Mouse (Mus musculus): Measurements from ENCODE around the gene Cd46.

The Cd46 gene

DNA sequence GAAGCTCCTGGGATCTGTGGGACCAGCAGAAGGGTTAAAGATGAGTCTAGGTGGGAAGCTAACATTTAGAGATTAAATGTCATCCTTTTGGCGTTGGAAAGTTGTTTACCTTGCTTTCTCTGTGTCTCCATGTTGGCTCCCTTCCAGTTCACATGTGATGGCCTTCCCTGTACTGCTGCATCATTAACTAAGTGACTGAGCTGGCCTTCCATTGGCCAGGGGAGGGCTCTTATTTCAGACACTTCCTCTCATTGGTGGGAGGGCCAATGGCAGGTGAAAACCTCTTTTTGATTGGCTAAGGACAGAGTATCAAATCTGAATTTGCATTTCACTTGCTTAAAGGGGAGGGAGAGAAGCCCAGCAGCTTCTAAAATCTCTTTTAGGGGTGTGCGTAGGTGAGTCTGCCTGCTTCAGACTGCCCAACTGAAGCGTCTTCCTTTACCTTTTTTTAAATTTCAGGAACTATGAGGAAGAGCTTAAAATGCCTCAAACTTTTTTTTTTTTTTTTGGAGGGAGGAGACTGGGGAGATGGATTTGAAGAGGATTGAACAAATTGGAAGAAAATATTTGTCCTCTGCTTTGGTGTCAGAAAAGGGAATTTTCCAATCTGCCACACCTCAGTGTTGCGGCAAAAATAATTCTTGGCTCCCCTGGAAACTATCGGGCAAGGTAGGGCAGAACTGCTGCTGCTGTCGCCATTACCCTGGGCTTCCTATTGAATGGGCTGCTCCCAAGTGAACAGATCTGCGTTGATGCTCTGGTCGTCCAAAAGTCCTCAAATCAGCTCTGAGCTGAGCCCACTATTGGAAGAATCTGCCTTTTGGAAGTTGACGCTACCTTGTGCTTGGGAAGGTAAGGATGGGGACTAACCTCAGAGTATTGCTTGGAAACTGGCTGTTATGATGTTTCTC lies 73.7 kb downstream of the Cd46 start:
- peak; percentile 46 to 59 for DNase-seq

DNA sequence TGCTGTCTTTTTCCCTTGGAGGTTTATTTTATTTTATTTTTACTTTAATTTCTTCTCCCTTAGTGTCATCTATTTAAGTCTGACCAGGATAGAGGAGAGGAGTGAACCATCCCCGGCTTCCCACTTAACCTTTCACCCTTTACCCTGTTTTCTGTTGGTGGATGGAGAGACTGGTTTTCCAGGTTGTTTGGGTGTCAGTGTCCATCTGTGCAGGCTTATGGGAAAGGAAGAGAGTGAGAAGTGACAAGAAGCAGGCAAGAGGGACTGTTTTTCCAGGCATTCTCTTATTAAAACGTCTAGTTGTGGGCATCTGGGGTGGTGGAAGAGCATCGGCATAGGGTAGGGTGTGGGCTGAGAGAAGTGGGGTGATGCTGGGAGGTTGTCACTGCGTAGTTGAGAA lies 74.4 kb downstream of the Cd46 start:
- DNase-seq, result no peak

DNA sequence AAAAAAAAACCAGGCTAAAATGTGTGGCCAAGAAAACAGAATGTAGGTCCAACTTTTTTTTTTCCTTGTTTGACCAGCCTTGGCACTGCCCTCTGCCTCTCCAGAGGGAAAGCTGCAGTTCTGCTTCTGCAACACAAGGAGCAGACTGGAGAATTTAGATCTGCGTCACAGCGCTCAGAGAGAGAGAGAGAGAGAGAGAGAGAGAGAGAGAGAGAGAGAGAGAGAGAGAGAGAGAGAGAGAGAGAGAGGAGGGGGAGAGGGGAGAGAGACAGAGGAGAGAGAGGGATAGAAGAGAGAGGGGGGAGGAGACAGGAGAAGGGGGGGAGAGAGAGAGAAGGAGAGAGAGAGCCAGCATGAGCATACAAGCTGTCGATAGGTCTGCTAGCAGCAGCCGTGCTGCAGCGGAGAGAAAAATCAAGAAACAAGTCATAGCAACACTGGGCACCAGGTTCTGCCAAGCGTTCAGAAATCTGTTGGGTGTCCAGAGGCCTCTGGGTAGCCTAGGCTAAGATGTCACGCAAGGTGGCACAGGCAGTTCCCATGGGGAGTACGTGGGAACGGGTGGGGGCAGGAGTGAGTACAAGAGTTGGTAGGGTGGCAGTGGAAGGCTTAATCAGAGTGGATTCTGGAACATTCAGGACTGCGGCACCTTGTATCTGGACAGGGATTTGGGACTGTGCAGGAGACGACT lies 75.1 kb downstream of the Cd46 start:
- DNase-seq, result no peak

DNA sequence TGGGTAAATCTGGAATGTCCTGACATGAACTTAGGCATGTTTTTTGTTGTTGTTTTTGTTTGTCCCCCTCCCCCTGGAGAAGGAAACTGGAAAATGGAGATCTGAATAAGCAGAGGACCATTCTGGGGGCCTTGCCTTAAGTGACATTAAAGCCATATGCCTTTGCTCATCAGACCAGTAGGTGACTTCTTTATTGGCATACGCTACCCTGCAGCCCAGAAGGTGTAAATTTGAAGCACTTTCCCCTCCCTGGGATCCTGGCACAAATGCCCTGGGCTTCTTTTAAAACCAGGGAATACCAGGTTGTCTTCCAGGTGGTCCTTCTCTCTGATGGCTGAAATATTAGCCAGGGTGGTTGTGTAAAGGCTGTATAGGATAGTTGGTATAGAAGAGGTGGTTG lies 76.8 kb downstream of the Cd46 start:
- no peak for DNase-seq

DNA sequence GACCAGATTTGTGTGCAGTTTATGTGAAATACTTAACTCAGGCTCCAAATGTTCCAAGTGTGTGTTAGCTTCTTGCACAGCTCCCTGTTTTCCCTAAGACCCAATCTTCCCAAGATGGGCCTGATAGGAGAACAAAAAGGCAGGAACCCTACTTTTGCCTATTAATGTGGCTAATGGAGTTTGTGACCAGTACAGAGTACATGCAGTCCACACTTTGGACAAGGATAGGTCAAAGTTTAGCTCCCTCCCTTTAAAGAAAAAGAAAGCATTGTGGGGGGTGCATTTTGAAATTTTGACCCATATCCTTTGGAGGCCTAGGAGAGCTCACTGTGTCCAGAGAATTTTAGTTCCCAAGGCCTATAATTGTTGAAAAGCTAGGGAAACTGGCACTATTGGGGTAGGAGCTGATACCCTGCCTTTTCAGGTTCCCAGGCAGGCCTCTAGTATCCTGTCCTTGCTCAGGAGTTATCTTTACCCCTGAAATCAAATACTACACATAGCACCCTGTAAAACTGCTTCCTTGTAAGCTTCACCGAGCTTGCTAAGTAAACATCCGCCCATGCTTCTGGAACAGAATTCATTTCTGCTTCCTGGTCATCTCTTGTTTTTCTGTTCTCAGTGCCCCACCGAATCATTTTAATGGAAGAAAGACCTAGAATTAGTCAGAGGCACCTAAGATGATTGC lies 77.7 kb downstream of the Cd46 start:
- no peak for DNase-seq

DNA sequence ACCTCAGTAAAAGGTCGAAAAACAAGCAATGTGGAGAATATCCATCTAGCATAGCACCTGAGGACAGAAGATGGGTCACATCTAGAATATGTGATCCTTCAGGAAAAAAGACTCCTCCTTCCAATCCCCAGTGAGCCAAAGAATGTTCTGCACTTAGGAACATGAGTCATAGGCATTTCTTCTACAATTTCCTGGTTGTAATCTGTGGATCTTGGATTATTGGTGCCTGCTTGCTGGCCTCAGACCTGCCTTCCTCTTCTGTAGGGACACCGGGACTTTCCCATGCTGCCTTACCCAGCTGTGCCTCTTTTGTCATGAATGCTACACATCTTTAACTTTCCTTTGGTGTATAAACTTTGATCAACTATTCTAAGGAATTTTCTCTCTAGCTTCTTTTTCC lies 79.5 kb downstream of the Cd46 start:
- no peak for DNase-seq

DNA sequence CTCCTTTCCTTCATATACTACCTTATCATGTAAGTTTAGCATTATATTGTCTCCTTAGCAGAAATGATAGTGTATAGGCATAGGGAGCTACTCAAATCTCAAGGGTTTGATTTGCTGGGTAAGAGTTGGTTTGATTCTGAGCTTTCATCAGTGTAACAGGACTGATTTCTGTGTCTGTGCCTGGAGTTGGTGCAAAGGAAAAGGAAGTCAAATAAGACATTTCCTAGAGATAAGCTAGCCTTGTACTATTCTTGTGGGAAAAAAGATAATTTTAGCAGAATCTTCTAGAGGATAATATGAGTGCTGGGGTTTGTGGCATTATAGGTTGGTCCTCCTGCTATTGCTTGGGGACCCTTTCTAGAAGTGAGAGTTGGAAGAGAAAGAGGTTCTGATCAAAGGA lies 85.8 kb downstream of the Cd46 start:
- no peak for DNase-seq

DNA sequence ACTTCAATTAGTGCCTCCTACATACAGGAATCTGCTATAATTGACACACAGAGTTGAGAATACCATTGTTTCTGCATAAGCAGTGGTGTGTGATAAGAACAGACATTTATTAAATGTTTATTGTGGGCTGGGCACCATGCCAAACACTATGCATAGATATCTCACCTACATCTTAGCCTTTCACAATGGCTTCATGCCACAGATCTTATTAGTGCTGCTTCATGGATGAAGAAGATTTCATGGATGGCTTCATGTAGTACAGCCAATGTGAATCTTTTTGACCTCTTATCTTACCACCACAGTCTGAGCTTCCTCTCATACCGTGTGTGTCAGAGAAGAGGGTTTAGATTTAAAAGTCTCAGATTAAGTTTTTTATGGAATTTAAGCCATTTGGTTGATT lies 87.9 kb downstream of the Cd46 start:
- DNase-seq, result no peak

DNA sequence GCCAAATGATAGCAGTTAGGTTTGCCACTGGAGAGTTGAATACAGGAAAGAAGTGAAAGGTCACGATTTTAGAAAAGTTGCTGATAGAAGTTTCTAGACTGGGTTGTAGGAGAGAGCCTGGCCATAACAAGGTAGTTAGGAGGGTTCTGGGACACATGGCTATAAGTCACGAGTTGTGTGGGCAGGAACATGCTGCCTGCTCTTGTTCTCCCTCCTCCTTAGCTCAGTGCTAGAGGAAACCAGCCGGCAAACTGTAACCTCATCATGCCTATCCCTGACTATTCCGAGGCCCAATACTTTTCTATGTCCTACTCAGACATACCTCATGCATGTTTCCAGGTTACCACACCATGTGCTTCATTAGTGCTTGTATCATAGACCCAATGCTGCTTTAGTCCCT lies 88.7 kb downstream of the Cd46 start:
- DNase-seq, result no peak

DNA sequence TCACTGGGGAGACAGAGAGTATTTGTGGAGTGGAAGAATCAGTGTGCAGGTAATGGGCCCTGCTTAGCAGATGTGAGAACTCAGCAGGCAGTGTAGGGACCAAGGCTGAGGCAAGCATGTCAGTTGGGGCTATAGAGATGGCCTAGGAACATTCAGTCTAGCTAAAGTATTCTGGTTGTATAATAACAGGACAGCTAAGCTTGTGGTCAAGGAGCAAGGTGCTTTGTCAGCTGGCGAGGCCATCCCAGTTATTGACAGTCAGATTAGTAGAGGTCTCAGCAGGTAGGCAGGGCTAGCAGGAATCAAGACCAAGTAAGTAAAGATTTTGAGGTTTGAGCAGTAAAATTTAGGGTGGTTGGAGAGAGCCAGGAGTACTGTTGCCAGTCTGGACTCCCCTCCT lies 93.7 kb downstream of the Cd46 start:
- DNase-seq, result no peak

DNA sequence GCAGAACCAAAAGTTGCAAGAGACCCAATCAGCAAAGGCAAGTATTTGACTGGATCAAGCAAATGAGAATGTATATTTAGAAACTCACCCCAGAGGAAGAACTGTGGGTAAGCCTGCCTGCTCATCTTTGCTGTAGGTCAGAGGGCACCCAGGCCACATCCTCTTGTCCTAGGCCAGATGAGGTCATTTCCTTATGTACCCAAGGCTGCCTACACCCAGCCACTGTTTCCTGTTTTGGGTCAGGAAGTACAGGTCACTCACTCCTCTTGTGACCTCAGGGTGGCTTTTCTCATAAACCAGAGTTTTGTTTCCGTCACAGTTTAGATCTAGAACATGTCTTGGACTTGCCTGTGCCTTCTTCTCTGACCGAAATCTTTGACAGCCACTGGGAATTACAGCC lies 96.9 kb downstream of the Cd46 start:
- DNase-seq, result peak; percentile 56 to 60

DNA sequence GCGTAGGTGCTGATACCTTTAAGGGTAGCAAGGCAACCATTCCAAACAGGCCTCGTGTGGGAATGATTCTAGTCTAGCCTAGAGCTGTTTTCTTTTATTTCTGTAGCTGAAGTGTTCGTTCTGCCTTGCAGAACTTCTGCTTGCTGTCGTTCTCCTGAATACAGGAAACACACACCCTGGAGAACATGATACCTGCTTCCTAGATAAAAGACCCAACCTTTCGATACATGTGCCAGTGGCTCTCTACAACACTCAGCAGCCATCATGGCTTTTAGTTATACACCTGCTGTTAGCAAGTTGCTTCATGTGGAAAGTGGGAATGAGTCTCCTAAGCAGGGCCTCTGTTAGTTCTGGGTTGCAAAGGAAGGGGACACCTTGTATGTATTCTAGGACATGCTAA lies 97.8 kb downstream of the Cd46 start:
- no peak for DNase-seq

DNA sequence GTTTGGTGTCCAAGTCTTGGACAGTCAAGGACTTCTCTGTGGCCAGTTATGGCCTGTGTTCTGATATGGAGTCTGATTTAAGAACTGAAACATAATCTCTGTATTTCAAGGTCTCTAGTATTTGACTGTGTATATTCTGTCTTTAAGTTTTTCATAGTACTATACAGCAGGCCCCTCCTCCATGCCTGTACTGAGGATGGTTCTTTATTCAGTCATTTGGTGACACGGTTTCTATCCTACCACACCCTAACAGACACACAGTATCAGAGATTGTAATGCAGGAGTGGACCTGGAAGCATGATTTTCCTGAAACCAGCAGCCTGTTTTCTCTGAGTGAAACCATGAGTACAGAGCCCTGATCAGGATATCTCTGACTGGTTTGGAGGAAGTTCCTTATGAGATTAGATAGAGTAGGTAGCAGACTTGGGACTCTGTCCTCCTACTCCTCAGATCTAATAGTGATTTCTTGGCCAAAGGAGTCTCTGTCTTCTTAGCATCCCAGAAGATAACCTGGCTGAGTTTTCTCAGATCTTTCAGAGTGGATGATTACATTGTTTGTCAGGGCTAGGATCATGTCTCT lies 98.5 kb downstream of the Cd46 start:
- no peak for DNase-seq

DNA sequence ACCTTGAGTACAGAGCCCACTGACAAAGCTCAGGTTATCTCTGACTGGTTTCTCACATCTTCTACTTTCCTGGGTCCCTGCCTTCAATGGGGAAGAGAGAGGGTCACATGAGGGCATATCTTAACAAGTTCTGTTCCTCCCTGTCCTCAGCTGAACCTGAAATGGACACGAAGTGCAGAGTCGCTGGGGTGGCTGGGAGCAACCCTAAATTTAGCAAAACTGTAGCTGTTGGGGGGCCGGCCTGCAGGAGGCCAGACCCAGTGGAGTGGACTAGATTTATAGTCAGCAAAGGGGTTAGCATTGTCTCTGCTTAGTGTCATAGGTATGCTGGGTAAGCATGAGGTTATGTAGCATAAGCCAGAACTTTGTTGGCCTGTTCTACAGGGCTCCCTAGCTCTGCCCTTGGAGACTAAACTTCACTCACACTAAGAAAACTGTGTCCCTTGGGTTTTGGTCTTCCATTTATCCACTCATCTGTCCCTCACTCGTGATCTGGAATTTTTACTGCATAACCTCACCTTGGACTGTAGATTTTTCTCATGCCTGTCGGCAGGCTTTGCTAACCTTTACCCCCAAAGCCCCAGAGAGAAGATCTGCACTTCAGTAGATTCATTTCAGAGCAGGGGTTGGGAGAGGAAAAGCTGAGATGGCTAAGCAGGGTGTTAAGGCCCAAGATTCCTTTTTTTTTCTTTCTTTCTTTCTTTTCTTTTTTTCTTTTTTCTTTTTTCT lies 99.3 kb downstream of the Cd46 start:
- DNase-seq, result no peak

DNA sequence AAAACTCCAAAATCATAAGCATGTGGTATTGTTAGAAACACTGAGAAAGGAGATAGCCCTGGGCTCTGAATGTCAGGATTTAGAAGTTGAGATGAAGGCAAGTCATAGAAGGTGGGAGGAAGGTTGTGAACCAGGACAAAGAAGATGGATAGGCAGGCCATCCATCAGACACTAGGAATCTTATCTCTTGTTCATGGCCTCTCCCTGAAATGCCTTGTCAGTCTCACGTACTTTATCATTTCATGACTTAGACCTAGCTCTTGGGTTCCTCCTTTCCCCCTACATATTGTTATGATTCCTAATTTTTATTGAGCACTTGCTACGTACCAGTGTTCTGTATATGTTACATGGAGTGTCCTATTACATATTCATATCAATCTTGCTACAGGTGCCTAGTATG lies 100.4 kb downstream of the Cd46 start:
- DNase-seq, result no peak

DNA sequence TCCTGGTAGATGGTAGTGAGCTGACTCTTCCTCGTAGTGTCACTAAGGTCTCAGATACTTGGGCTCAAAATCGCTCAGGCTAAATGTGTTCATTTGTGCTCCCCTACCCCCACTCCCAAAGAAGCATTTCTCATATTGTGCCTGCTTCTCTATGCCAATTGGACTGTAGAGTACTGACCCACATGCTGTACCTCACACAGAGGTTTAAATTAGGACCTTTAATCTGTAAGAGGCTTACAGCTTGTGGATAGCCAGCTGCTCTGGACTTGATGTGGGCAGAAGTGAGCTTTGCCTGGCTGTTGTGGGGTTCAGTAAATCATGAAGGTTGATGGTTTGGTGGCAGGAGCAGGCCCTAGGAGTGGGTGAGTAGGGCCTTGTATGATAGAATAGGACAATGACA lies 101.1 kb downstream of the Cd46 start:
- DNase-seq, result no peak

DNA sequence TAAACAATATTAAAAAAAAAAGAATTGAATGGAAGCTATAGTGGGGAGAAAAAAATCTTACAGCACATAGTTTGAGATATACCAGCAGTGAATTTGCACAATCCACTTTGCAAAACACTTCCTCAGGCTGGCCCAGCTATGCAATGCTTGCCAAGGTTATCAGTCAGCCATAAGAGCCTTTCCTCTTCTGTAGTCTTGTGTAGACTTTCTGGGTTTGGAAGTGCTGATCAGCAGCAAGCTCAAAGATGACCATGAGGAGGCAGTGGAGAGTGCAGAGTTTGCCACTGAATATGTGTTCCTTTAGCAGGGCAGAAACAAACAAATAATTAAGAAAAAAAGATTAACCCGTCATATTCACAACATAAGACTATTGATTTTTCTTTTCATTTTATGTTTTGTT lies 103.0 kb downstream of the Cd46 start:
- DNase-seq, result no peak

Measured in B cell, adult 2 months (primary cell).